Mouse (Mus musculus) testis, adult 2 months (tissue): ENCODE data around the gene E2f1. TPM values are rescaled to one million over a fixed set of nuclear protein-coding genes. Genes with fewer than 3 reads are reported as not detected.

Experiments
- H3K27ac ChIP-seq: fragments of 200-500 bp; 2 replicates; pipeline ENCODE4 v1.5.1; 2012; ENCODE audit warnings: low read depth, low read length; ENCODE audit not compliant: control insufficient read depth, insufficient read depth
- H3K27me3 ChIP-seq: fragments of 200-500 bp; 2 replicates; pipeline ENCODE4 v1.6.1; 2012; ENCODE audit warnings: mild to moderate bottlenecking, low read length, moderate library complexity; ENCODE audit not compliant: control insufficient read depth, insufficient read depth
- H3K36me3 ChIP-seq: fragments of 200-500 bp; 2 replicates; pipeline ENCODE4 v1.6.1; 2012; ENCODE audit warnings: mild to moderate bottlenecking, low read length; ENCODE audit not compliant: control insufficient read depth, insufficient read depth
- H3K4me1 ChIP-seq: fragments of 200-500 bp; 2 replicates; pipeline ENCODE4 v1.6.1; 2012; ENCODE audit warnings: low read length; ENCODE audit not compliant: control insufficient read depth, insufficient read depth
- H3K4me3 ChIP-seq: fragments of 200-500 bp; 2 replicates; pipeline ENCODE4 v1.5.1; 2012; ENCODE audit warnings: low read depth, mild to moderate bottlenecking, low read length, moderate library complexity, mixed read lengths; ENCODE audit not compliant: control insufficient read depth
- CTCF ChIP-seq: fragments of 200-500 bp; IDR thresholded peaks from 2 replicates; pipeline ENCODE4 v1.5.1; 2012; ENCODE audit warnings: low read depth, mild to moderate bottlenecking, inconsistent platforms, low read length, moderate library complexity; ENCODE audit not compliant: control insufficient read depth, insufficient read depth, insufficient replicate concordance
- POLR2A ChIP-seq: fragments of 200-500 bp; IDR thresholded peaks from 2 replicates; pipeline ENCODE4 v1.6.1; 2012; ENCODE audit warnings: low read depth, mild to moderate bottlenecking, inconsistent platforms, low read length, moderate library complexity; ENCODE audit not compliant: control insufficient read depth
- polyA plus RNA-seq: library from polyadenylated mRNA; depleted of rRNA; stranded (reverse); fragments of >200 nt; gene quantifications from 2 replicates; pipeline ENCODE4 v1.2.3, GENCODE M21; 2012

Gene E2f1
- polyA plus RNA-seq, 1 experiment = 5.9 TPM

- H3K4me1 ChIP-seq = peaks cover 13% of the 10 kb centered on the region
- peak; percentile 56; the same call in 1 of the 2 replicates for TF ChIP-seq POLR2A
- no peak for TF ChIP-seq CTCF
- peak overlapping the region; percentile 91 for H3K27ac ChIP-seq
- H3K4me3 ChIP-seq = peak overlapping the region; percentile 93
- H3K27me3 ChIP-seq = no peaks in the 10 kb centered on the region
- H3K36me3 ChIP-seq = no peaks in the 10 kb centered on the region
These were observed 20.4 kb downstream of the E2f1 start for GRCm38 (mm10) chr2:154549127-154549885.

DNA sequence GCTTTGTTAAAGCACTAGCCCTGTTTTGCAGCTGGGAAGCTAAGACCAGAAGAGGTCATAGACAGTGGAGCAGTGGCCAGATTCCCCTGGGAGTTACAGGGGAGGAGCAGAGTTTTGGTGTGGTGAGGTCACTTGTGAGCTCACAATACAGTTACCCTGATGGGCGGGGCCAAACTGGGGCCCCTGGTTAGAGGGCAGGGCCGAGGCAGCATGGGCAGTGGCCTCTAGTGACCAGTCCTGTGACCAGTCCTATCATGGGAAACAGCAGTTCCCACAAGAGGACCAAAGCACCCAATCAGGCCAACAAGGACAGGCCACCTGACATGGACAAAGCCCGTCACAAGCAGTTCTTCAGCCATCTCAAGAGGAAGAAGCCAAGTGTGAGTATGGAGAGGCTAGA lies 21.0 kb downstream of the E2f1 start:
- Histone ChIP-seq H3K4me3 (peak overlapping the region; percentile 93), H3K36me3 (no peaks in the 10 kb centered on the region), H3K27me3 (no peaks in the 10 kb centered on the region), H3K27ac (peak overlapping the region; percentile 91), H3K4me1 (peaks cover 13% of the 10 kb centered on the region)
- peak; percentile 90; the same call in 1 of the 2 replicates for TF ChIP-seq POLR2A
- TF ChIP-seq CTCF = no peak

GRCm38 (mm10) chr2:154546711-154547110 lies 23.0 kb downstream of the E2f1 start, which contains the start of gene 1700003F12Rik:
TSS of gene 1700003F12Rik (plus strand) at chr2:154547085.
- Histone ChIP-seq H3K36me3 (0 out of 2 replicates have a peak, but pooled peaks cover 1% of the 10 kb centered on the region), H3K27me3 (no peaks in the 10 kb centered on the region), H3K27ac (peak within 1 kb of the TSS; percentile 10; the same call in 1 of the 2 replicates), H3K4me3 (peak within 1 kb of the TSS; percentile 82), H3K4me1 (peaks cover 6% of the 10 kb centered on the region)
- TF ChIP-seq POLR2A (no peak), CTCF (no peak)

DNA sequence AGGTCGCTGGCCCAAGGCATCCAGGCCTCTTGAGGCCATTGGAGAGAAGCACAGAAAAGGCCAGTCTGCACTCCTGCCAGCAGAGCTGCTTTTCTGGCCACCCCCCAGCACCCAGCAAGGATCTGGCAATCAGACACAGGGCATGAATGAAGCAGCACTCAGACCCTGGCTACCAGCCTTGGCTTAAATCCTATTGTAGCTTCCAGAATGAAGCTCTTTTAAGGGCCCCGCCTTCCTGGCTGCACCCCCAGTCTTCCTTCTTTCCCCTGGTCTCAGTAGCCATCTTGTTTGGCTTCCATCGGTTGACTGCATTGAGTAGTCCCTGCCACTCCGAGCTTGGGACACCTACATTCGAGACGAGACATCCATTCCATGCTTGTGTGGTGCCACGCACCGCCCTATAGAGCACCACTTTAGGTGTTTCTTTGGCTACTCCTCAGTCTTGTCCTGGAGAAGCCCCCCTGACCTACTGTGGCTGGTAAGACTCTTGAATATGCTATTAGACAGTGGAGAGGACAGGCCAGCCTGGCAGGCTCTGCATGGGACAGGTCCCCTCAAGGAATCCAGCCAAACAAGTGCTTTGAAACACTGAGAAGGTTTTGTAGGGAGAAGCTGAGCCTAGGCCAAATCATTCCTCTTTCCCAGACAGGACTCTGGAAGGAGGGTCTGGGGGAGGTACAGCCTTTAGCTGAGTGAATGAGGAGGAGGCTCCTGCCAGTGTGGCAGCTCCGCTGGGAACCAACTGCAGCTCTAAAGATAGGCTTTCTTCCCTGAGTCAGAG lies 25.9 kb downstream of the E2f1 start:
- Histone ChIP-seq H3K36me3 (0 out of 2 replicates have a peak, but pooled peaks cover 1% of the 10 kb centered on the region), H3K4me1 (peaks cover 2% of the 10 kb centered on the region), H3K27me3 (no peaks in the 10 kb centered on the region), H3K27ac (no peak overlapping the region), H3K4me3 (no peak overlapping the region)
- TF ChIP-seq POLR2A = no peak
- TF ChIP-seq CTCF = no peak

- H3K27ac ChIP-seq = no peak overlapping the region
These were observed 28.1 kb downstream of the E2f1 start for GRCm38 (mm10) chr2:154541630-154542029.

DNA sequence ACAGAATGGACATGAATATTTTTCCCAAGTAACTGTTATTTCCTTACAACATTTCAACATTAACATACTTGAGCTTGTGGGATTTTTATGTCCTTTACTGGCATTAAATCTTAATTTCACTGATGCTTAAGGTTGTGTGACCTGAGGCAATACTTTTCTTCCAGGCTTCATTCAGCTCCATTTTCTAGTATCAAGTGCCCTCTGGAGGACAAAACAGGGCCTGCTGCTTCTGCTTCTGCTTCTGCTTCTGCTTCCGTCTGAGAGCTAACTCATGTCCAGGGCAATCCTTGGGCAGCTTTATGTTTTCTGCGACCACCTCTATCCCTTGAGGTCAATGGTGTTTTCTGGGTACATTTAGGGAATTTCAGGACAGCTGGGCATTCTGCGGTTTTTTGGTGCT lies 30.0 kb downstream of the E2f1 start:
- H3K27me3 ChIP-seq = no peaks in the 10 kb centered on the region
- no peak overlapping the region for H3K4me3 ChIP-seq
- H3K4me1 ChIP-seq = no peaks in the 10 kb centered on the region; the same call in 1 of the 2 replicates
- TF ChIP-seq POLR2A (no peak), CTCF (no peak; the same call in 1 of the 2 replicates)
- H3K27ac ChIP-seq = no peak overlapping the region
- H3K36me3 ChIP-seq = peaks cover 1% of the 10 kb centered on the region; the same call in 1 of the 2 replicates

More at GRCm38 (mm10) chr2:154541630-154542029, 28.1 kb downstream of the E2f1 start:
- H3K36me3 ChIP-seq = 0 out of 2 replicates have a peak, but pooled peaks cover 1% of the 10 kb centered on the region
- H3K4me3 ChIP-seq = no peak overlapping the region
- no peak for TF ChIP-seq POLR2A
- H3K27me3 ChIP-seq = no peaks in the 10 kb centered on the region
- no peaks in the 10 kb centered on the region; the same call in 1 of the 2 replicates for H3K4me1 ChIP-seq

- H3K27ac ChIP-seq = no peak overlapping the region
- no peak for TF ChIP-seq CTCF
- TF ChIP-seq POLR2A = no peak
- H3K4me1 ChIP-seq = no peaks in the 10 kb centered on the region; the same call in 1 of the 2 replicates
- H3K4me3 ChIP-seq = no peak overlapping the region
- H3K27me3 ChIP-seq = no peaks in the 10 kb centered on the region
- peaks cover 1% of the 10 kb centered on the region; the same call in 1 of the 2 replicates for H3K36me3 ChIP-seq
These were observed 31.0 kb downstream of the E2f1 start for GRCm38 (mm10) chr2:154538710-154539109.
